Mouse (Mus musculus) 3T3-L1 (cell line): ENCODE results near the gene Eif1b.

ENCODE experiments used
- DNase-seq: peaks from one replicate; pipeline ENCODE4 v3.0.0-alpha.2; 2015; ENCODE audit warnings: low read depth, low spot score

Eif1b gene

DNA sequence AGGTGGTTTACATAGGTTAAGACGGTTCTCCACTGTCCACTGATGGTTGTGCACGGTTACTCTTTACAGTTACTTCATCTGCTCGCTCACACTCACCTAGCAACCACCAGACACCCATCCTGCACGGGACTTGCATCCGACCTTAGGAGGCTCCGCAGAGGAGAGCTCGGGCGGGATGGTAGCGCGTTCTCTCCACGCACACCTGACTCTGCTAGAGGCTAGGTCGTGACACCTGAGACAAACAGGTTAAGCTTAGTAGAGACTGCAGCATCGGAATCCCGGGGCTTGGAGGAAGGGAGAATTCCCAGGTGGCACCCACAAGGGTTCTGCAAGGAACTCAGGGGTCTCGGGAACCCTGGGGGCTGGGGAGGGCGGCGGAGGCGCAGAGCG, at the start of gene Eif1b:
Eif1b (plus strand) TSS at position 223 of the 390 bp plus-strand sequence.
- DNase-seq = peak; percentile 3

DNA sequence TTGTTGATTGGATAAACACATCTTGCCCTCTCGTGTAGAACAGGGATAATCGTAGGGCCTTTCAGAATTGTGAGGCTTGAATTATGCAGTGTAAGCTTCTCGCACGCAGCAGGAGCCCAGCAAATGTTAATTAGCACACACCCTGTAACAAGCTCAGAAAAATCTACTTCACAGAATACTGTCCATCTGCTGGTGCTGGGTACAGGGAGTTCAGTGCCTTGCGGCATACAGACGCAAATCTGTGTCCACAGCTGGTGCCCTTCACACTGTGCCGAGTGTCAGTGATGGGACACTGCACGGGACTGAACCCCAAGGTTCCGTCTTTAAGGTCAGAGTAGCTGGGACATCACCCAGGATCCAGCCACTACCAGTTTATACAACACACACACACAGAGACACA, 47.4 kb upstream of the Eif1b start:
- no peak for DNase-seq

GRCm38 (mm10) chr9:120449696-120450329, 42.2 kb upstream of the Eif1b start:
- no peak for DNase-seq

DNA sequence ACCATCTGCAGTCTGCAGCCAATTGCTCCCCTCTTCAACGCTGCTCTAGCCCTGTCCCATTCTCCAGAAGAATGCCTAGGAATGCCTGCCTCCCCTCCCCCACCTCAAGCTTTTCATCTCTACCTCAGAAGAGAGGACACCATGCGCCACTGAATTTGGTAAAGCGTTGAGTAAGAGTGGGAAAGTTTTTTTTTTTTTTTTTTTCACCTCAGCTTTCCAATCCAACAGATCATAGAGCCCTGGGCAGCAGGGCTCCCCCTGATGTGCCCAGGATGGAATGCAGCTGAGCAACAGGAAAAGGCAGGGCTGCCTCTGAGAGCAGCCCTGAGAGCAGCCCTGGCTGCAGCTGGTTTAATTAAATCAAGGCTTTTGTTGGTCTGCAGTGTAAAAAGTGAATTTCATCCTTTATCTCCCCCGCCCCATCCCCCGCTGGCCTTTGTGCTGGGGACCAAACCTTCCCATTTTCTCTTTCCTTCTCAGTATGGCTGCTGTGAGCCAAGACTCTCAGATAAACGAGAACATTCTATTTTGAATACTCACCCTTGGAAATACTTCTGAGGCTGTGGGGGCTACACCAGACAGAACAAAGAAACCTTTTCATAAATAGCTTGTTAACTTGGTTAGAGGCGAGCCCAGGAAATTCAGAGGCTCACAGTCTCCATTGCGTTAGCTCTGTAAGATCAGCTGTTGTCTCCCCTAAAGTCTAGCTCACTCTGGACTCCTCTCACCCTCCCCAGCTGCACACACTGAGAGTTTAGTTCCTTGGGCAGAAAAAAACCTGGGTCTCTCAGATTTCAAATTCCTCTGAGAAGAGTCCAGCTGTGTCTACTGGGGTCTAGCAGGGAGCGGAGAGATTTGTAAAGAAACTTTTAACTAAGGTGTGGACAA, 36.0 kb upstream of the Eif1b start:
- DNase-seq = no peak

- no peak for DNase-seq
These were observed 21.6 kb upstream of the Eif1b start for GRCm38 (mm10) chr9:120470431-120470830.

DNA sequence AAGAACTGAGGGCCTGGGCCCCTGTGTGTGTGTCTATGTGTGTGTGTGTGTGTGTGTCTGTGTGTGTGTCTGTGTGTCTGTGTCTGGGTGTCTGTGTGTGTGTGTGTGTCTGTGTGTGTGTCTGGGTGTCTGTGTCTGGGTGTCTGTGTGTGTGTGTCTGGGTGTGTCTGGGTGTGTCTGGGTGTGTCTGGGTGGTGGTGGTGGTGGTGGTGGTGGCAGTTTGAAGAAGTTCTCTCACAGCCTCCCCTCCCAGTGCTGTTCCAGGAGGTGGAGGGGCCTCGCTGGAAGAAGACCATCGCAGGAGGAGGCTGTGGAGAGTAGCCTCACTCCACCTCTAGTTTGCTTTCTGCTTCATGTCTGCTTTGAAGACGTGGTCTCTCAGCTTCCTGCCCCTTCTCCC, 10.4 kb upstream of the Eif1b start:
- no peak for DNase-seq

DNA sequence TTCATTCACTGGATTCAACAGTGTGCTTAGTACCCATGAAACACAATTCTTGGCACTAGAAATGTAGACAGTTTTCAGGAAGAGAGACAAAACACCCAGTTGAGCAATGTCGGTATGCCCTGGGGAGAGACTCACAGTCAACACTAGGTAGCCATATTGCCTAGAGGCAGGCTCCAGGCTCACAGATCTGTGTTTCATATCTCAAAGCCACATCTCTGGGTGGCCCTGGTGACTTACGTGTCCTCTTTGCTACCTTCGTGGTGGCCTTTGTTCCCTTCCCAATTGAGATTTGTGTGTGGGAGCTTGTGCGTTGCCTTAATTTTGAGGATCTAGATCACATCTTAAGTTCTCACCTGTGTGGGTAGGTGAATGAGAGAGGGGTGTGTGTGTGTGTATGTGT, 9.7 kb upstream of the Eif1b start:
- no peak for DNase-seq

- DNase-seq = no peak
These were observed 8.9 kb upstream of the Eif1b start for GRCm38 (mm10) chr9:120483101-120483500.

- DNase-seq = no peak
These were observed 5.0 kb upstream of the Eif1b start for GRCm38 (mm10) chr9:120487076-120487475.

GRCm38 (mm10) chr9:120491509-120491908, 523 bp upstream of the Eif1b start:
- peak; percentile 55 for DNase-seq

DNA sequence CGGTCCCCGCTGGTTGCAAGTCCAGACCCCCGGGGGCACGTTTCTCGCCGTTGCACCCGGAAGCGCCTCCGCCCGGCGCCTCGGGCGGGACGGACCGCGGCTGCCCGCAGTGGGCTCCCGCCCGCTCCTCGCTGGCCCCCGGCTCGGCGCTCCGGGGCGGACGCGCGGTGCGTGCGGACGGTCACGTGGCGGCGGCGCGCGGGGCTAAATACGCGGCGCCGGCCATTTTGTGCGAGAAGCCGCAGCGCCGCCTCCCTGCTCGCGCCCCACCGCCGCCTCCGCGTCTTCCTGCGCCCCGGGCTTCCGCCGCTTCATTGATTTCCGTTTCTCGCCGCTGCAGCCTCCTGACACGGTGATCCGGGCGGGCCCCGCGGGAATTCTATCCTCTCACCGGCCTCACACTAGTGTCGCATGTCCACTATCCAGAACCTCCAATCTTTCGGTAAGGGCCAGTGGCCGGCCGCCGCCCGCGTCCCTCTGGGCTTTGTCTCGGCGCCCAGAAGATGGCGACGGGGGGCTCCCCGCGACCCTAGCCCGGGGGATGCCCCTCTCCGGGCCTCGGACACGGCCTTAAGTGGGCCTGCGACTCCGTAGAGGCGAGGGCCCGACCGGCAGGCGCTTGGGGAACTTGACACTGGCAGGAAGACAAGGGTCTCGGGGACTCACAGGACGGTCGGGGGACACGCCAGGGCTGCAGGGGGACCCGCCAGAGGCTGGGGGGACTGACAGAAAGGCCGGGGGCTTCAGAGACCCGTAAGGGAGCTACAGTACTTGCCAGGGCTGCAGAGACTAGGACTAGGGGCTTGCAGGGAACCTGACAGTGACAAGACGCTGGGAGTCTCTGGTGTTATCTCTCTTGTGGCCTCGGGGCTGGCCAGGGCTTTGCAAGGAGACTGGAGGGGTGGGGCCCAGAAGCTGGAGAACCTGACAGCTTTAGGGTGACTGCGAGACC, 644 bp downstream of the Eif1b start:
- peak; percentile 55 for DNase-seq

DNA sequence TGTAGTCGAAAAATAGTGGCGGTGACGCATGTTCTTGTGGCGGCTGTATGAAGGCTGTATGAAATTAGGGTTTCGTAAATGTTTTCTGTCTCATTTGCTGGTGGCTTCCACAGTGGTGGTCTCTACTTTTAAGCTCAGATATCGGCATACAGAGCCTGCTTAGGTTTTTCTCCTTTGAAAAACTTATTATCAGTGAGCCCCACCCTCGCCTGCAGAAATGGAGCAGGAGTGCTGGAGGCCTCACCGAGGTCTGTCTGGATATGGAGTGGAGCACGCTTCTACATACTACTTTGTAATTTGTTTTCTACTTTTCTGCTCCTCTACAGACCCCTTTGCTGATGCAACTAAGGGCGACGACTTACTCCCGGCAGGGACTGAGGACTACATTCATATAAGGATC, 1.7 kb downstream of the Eif1b start:
- no peak for DNase-seq

- peak; percentile 83 for DNase-seq
These were observed 4.7 kb downstream of the Eif1b start for GRCm38 (mm10) chr9:120496691-120497090.

DNA sequence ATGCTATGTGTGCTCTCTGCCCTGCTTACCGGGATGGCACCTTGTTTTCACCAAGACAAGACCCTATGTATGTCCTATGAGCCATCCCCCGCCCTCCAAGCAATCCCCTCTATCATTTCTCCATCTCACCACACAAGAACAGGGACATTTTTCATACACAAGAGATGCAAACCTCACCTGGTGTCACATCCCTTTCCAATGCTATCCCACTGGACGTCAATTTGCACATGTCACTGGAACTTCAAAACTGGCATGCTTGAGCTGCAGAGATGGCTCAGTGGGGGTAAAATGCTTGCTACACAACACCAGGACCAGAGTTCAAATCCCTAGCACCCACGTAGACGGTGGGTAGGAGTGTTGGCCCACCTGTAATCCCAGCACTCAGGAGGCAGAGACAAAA, 6.0 kb downstream of the Eif1b start:
- DNase-seq = no peak

- peak; percentile 57 for DNase-seq
These were observed 9.3 kb downstream of the Eif1b start for GRCm38 (mm10) chr9:120501191-120501902.

DNA sequence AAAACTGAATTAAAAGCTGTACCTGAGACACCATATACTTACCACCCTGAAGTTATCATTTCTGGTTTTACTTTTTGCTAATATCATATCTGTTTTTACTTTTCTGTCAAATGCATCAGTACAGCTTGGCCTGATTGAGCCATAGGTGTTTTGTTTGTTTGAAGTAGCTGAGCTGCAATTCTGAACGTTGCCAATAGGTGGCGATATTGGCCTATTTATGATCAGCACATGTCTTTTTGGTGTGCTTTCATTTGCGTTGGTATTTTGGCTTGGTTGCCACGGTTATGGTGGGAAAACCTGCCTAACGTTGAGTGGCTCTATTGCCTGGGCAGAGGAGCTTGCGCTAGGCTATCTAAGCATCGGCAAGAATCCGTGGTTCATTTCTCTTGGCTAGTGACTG, 10.0 kb downstream of the Eif1b start:
- peak; percentile 93 for DNase-seq

GRCm38 (mm10) chr9:120504423-120504822, 12.4 kb downstream of the Eif1b start:
- DNase-seq = no peak

DNA sequence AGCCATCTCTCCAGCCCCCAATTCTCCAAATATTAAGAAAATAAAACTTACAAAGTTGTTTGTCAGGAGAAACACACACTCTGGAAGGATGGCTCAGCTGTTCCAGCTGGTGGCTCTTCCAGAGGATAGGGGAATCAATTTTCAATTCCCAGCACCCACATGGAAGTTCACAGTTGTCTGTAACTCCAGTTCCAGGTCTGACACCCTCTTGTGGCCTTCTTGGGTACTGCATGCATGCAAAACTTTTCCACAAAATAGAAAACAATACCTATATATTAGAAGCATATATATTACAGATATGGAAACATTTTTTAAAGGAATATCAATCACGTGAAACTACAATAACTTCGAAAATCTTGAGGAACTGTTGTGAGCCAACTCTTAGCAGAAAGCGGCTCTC, 19.7 kb downstream of the Eif1b start:
- DNase-seq = peak; percentile 45

DNA sequence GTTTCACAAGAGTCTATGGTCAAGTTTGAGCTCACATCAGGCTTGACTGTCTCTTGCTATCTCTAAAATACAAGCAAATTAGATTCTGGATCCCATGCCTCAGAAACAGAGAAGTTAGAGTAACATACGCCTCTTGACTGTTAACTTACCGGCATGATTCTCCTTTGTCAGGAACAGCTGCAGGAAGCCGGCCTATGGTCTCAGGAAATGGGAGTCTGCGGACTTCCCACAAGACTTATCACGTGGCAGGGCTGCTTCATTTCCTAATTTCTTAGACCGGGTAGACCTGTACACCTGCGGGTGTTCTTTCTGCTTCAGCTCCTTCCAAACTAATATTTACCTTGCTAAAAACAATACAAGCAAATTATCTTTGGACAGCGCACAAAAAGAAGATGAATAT, 24.7 kb downstream of the Eif1b start:
- no peak for DNase-seq

- no peak for DNase-seq
These were observed 26.9 kb downstream of the Eif1b start for GRCm38 (mm10) chr9:120518946-120519345.

- no peak for DNase-seq
These were observed 27.6 kb downstream of the Eif1b start for GRCm38 (mm10) chr9:120519469-120520125.
